Mouse (Mus musculus): ENCODE measurements around the gene Tor3a. TPM values are rescaled to one million over a fixed set of nuclear protein-coding genes. Genes with fewer than 3 reads are reported as not detected.

Tor3a gene
- polyA plus RNA-seq, 1 experiment = 9.1 TPM

DNA sequence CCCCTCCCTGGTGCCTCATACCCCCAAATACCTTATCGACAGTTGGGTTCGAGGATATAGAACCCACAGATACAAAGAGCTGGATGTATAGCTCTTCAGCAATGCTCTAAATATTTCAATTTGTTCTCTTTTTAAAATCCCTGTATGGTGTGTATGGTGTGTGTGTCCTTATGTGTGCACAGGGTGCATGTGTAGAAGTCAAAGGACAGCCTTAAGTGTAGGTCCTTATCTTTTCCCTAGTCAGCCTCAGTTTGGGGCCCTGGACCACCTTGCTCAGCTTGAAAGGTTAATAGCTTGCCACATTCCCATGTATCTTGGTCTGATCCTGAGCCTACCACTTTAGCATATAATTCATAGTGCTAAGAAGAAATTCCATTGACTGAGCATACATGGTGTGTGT is 65.7 kb downstream of the Tor3a start:
- TF ChIP-seq POLR2A (IDR thresholded peaks at IDR 0.05; ENCODE audit: extremely low read depth, insufficient read depth, low read length) (no peak), CTCF (IDR thresholded peaks at IDR 0.05; ENCODE audit: extremely low read depth, insufficient read depth, low read length) (no peak)
- no peak overlapping the region for H3K4me3 ChIP-seq (ENCODE audit: insufficient read depth, low read length)
- H3K27ac ChIP-seq (ENCODE audit: insufficient read depth, low read length) = no peak overlapping the region
- peaks cover 3% of the 10 kb centered on the region for H3K4me1 ChIP-seq (ENCODE audit: control insufficient read depth, insufficient read depth, low read length)

GRCm38 (mm10) chr1:156605940-156606339 is 68.2 kb downstream of the Tor3a start:
- Histone ChIP-seq H3K27ac (ENCODE audit: insufficient read depth, low read length) (no peak overlapping the region), H3K4me1 (ENCODE audit: control insufficient read depth, insufficient read depth, low read length) (peaks cover 2% of the 10 kb centered on the region; the same call in 1 of the 2 replicates), H3K4me3 (ENCODE audit: insufficient read depth, low read length) (no peak overlapping the region)
- no peak for TF ChIP-seq POLR2A (IDR thresholded peaks at IDR 0.05; ENCODE audit: extremely low read depth, insufficient read depth, low read length)
- TF ChIP-seq CTCF (IDR thresholded peaks at IDR 0.05; ENCODE audit: extremely low read depth, insufficient read depth, low read length) = no peak

DNA sequence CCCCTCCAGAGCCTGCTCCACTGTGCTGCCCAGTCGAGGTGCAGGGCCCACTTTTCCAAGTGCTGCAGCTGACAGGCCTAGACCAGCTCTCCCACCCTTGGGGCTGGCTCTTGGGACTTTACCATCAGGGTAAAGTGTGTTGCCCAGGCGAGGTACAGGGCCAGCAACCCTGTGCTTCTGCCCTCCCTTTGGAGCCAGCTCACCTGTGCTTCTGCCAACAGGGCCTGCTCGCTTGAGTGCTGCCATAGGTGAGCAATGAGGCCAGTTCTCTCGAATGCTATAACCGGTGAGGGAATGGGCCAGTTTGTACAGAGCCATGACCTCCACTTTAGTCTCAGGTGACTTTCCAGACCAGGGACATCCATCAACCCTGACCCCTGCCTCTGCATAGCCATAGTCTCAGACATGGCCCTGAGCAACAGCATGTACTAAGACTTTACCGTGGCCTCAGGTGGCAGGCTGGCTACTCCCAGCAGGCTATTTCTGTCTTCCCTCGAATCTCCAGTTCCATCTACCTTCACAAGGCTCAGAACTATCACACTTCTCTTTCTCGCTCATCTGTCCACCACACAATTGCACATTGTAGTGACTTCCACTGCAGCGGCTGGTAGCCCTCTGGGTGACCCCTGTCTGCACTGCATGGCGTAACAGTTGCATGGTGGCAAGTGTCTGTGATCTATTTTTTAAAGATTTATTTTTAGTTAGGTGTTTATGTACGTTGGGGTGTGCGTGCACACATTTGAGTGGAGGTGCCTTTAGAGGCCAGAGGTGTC is 68.9 kb downstream of the Tor3a start:
- H3K4me3 ChIP-seq (ENCODE audit: insufficient read depth, low read length) = no peak overlapping the region
- peaks cover 2% of the 10 kb centered on the region; the same call in 1 of the 2 replicates for H3K4me1 ChIP-seq (ENCODE audit: control insufficient read depth, insufficient read depth, low read length)
- H3K27ac ChIP-seq (ENCODE audit: insufficient read depth, low read length) = no peak overlapping the region
- TF ChIP-seq POLR2A (IDR thresholded peaks at IDR 0.05; ENCODE audit: extremely low read depth, insufficient read depth, low read length) (no peak), CTCF (IDR thresholded peaks at IDR 0.05; ENCODE audit: extremely low read depth, insufficient read depth, low read length) (no peak)

Other genes with a start within 250 kb of the Tor3a start
- 23.4 TPM in 2 replicates for gene Soat1, start 200.0 kb downstream of the Tor3a start, polyA plus RNA-seq (2012; rRNA removed)
- gene Gm10031, start 150.3 kb downstream of the Tor3a start, polyA plus RNA-seq (2012; rRNA removed) = 9.7 and 10.3 TPM in 2 replicates
- 16.9 and 18.9 TPM in 2 replicates for gene Abl2, start 115.6 kb downstream of the Tor3a start, polyA plus RNA-seq (2012; rRNA removed)
- gene Fam20b, start 44.7 kb upstream of the Tor3a start, polyA plus RNA-seq (2012; rRNA removed) = 47.3 and 48.0 TPM in 2 replicates
- gene Angptl1, start 164.2 kb upstream of the Tor3a start, polyA plus RNA-seq (2012; rRNA removed) = 0.67 and 0.81 TPM in 2 replicates